Mouse (Mus musculus) retina, postnatal 7 days (tissue): ENCODE measurements around the gene Akr1c18.

Experiments used
- DNase-seq: peaks from one replicate; pipeline ENCODE4 v3.0.0-alpha.2; 2012; ENCODE audit warnings: low read depth, low spot score

The Akr1c18 gene

DNA sequence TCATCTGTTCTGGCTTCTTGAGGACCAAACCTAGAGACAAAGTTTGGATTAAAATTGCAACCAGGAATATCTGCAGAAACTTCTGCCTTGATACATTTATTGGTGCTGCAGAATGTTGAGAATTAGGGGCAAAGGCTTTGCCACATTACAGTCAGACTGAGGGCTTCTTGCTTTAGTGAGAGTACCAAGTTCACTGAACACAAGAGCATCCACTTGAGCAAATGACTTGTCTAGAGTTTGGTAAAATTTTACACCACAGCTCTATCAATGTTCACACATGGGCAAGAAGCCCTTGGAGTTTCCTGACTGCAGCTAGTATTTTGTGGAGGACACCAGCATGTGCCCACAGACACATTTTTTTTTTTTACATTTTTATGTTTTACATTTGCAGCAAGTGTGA is 47.7 kb downstream of the Akr1c18 start:
- no peak for DNase-seq

- DNase-seq, result no peak
These were observed 48.8 kb downstream of the Akr1c18 start for GRCm38 (mm10) chr13:4101691-4102090.
